Mouse (Mus musculus): Measurements from ENCODE around the gene Elf2.

The Elf2 gene

GRCm38 (mm10) chr3:51209503-51210314 lies 130.8 kb downstream of the Elf2 start:
- no peak for DNase-seq

GRCm38 (mm10) chr3:51208633-51209032 lies 131.8 kb downstream of the Elf2 start:
- DNase-seq: no peak

- no peak for DNase-seq
Measured at GRCm38 (mm10) chr3:51206521-51206920, 133.9 kb downstream of the Elf2 start.

GRCm38 (mm10) chr3:51204897-51205296 lies 135.6 kb downstream of the Elf2 start:
- DNase-seq: no peak

- no peak for DNase-seq
Measured at GRCm38 (mm10) chr3:51204441-51204840, 136.0 kb downstream of the Elf2 start.

GRCm38 (mm10) chr3:51203906-51204305 lies 136.6 kb downstream of the Elf2 start:
- DNase-seq: no peak

Data from cerebellum, adult 8-10 months (tissue).